Mouse (Mus musculus) B cell, adult 2 months (primary cell): Measurements from ENCODE around the gene Myo5a.

ENCODE experiments used
- DNase-seq, 2 experiments: peaks; one replicate each; pipeline ENCODE4 v3.0.0; 2022

Gene Myo5a

GRCm38 (mm10) chr9:75070457-75071028 lies at the start of gene Myo5a:
Gene Myo5a (plus strand): TSS chr9:75071015.
- DNase-seq: peak in 1 of 2 experiments; percentile 7

GRCm38 (mm10) chr9:75022546-75022945 lies 48.3 kb upstream of the Myo5a start:
- no peak for DNase-seq

GRCm38 (mm10) chr9:75023150-75023894 lies 47.5 kb upstream of the Myo5a start:
- DNase-seq: no peak

- DNase-seq: no peak
Observed at GRCm38 (mm10) chr9:75024089-75024488, 46.7 kb upstream of the Myo5a start.

- peak; percentile 25 to 29 for DNase-seq
Observed at GRCm38 (mm10) chr9:75025689-75026088, 45.1 kb upstream of the Myo5a start.

- no peak for DNase-seq
Observed at GRCm38 (mm10) chr9:75032408-75032807, 38.4 kb upstream of the Myo5a start.

GRCm38 (mm10) chr9:75033141-75033540 lies 37.7 kb upstream of the Myo5a start:
- DNase-seq: peak; percentile 10 to 14

- no peak for DNase-seq
Observed at GRCm38 (mm10) chr9:75034691-75035090, 36.1 kb upstream of the Myo5a start.

- DNase-seq: no peak
Observed at GRCm38 (mm10) chr9:75035944-75036343, 34.9 kb upstream of the Myo5a start.

GRCm38 (mm10) chr9:75037451-75038356 lies 33.1 kb upstream of the Myo5a start, which contains the start of gene Arpp19:
Gene Arpp19 (plus strand): TSS chr9:75037614.
- DNase-seq: peak; percentile 85 to 87

- no peak for DNase-seq
Observed at GRCm38 (mm10) chr9:75038357-75038688, 32.5 kb upstream of the Myo5a start.

GRCm38 (mm10) chr9:75040566-75040965 lies 30.2 kb upstream of the Myo5a start:
- DNase-seq: no peak

GRCm38 (mm10) chr9:75041840-75042525 lies 28.8 kb upstream of the Myo5a start:
- no peak for DNase-seq

GRCm38 (mm10) chr9:75043191-75043590 lies 27.6 kb upstream of the Myo5a start:
- DNase-seq: no peak

GRCm38 (mm10) chr9:75047079-75047478 lies 23.7 kb upstream of the Myo5a start:
- no peak for DNase-seq

GRCm38 (mm10) chr9:75049100-75049499 lies 21.7 kb upstream of the Myo5a start:
- peak; percentile 23 to 35 for DNase-seq

GRCm38 (mm10) chr9:75050003-75050402 lies 20.8 kb upstream of the Myo5a start:
- DNase-seq: peak; percentile 73 to 77

- DNase-seq: no peak
Observed at GRCm38 (mm10) chr9:75051841-75052240, 19.0 kb upstream of the Myo5a start.

GRCm38 (mm10) chr9:75055046-75055445 lies 15.8 kb upstream of the Myo5a start:
- no peak for DNase-seq

- DNase-seq: no peak
Observed at GRCm38 (mm10) chr9:75064678-75065331, 6.0 kb upstream of the Myo5a start.

- peak; percentile 81 to 85 for DNase-seq
Observed at GRCm38 (mm10) chr9:75071029-75071705, 352 bp downstream of the Myo5a start.

GRCm38 (mm10) chr9:75071706-75072192 lies 934 bp downstream of the Myo5a start:
- DNase-seq: peak; percentile 60 to 61
